Mouse (Mus musculus) kidney, postnatal 25 days (tissue): ENCODE measurements around the gene Slc10a3.
A peak's percentile ranks its signal among the peaks of the same experiment; 100 is the strongest.
"Not testable (repeated sequence)": the region's sequence is repeated elsewhere in the genome, so short reads cannot be mapped to it uniquely, and the experiment has no call there.

ENCODE experiments used
- DNase-seq, 2 experiments: peaks; one replicate each; pipeline ENCODE4 v3.0.0; 2021; ENCODE audit warnings: mixed read lengths in 2 of 2

The Slc10a3 gene

GRCm38 (mm10) chrX:74372888-74373549 is at the start of gene Slc10a3, which contains the start of gene Ubl4a:
TSS of gene Slc10a3 (minus strand) at chrX:74373349.
TSS of gene Ubl4a (minus strand) at chrX:74373218.
- DNase-seq, result peak; percentile 90 to 96

GRCm38 (mm10) chrX:74413377-74413776 is 40.2 kb upstream of the Slc10a3 start:
- peak; percentile 63 to 69 for DNase-seq

GRCm38 (mm10) chrX:74408340-74408739 is 35.2 kb upstream of the Slc10a3 start:
- no peak for DNase-seq

- no peak for DNase-seq
Measured at GRCm38 (mm10) chrX:74400136-74400535, 27.0 kb upstream of the Slc10a3 start.

GRCm38 (mm10) chrX:74392535-74393443 is 19.6 kb upstream of the Slc10a3 start, which contains the start of the genes Fam3a and Ikbkg:
TSS of gene Fam3a (minus strand) at chrX:74393272.
TSS of gene Ikbkg (plus strand) at chrX:74393290.
- DNase-seq, result peak; percentile 86 to 94

- no peak for DNase-seq
Measured at GRCm38 (mm10) chrX:74388153-74388552, 15.0 kb upstream of the Slc10a3 start.

GRCm38 (mm10) chrX:74384451-74384850 is 11.3 kb upstream of the Slc10a3 start:
- DNase-seq, result no peak

GRCm38 (mm10) chrX:74368209-74368909 is 4.8 kb downstream of the Slc10a3 start:
- peak; percentile 79 to 91 for DNase-seq

GRCm38 (mm10) chrX:74367512-74367911 is 5.6 kb downstream of the Slc10a3 start:
- no peak for DNase-seq

GRCm38 (mm10) chrX:74359171-74359570 is 14.0 kb downstream of the Slc10a3 start:
- DNase-seq, result peak; percentile 31 to 68

- DNase-seq, result not testable (repeated sequence)
Measured at GRCm38 (mm10) chrX:74357069-74357468, 16.1 kb downstream of the Slc10a3 start.

GRCm38 (mm10) chrX:74353467-74353770 is 19.7 kb downstream of the Slc10a3 start, which contains the start of gene Lage3:
TSS of gene Lage3 (minus strand) at chrX:74353618.
- peak; percentile 87 to 92 for DNase-seq

GRCm38 (mm10) chrX:74352645-74353466 is 20.3 kb downstream of the Slc10a3 start:
- no peak for DNase-seq

GRCm38 (mm10) chrX:74330166-74330930 is 42.8 kb downstream of the Slc10a3 start:
- DNase-seq, result no peak

GRCm38 (mm10) chrX:74329215-74329671 is 43.9 kb downstream of the Slc10a3 start:
- DNase-seq, result no peak

GRCm38 (mm10) chrX:74328725-74329161 is 44.4 kb downstream of the Slc10a3 start, which contains the start of gene Plxna3:
TSS of gene Plxna3 (plus strand) at chrX:74329066.
- DNase-seq, result peak; percentile 67 to 86
